Comparison of ENCODE assay signal across 25 mouse cellular contexts in genomic region chr6:125210436-125210835, GRCm38 (mm10). TPM values are rescaled to one million over a fixed set of nuclear protein-coding genes. Genes with fewer than 3 reads are reported as not detected.
A peak's percentile ranks its signal among the peaks of the same experiment; 100 is the strongest.
DNase-seq lines count a peak whose midpoint lies in the region; ATAC-seq and TF ChIP-seq lines count a peak whose summit lies in the region.
"Had no signal": no experiment of that assay in that cellular context is flagged by ENCODE, and none has a peak within 500 bp of the region (broad histone marks: within the 10 kb centered on the region; RNA-seq: fewer than 3 reads in every experiment).

No protein-coding gene starts in this region.

- H3K9ac ChIP-seq in liver, embryonic 14.5 days (replicated peaks): no peak overlapping the region
- no peak overlapping the region for H3K9ac ChIP-seq in stomach, postnatal 0 days (ENCODE audit: low read length)
- H3K9ac ChIP-seq: embryonic facial prominence, embryonic 13.5 days; heart, embryonic 12.5 days; hindbrain, embryonic 12.5 days; lung, embryonic 14.5 days; neural tube, embryonic 15.5 days had no signal

- no peaks in the 10 kb centered on the region for H3K36me3 ChIP-seq in liver, embryonic 14.5 days (replicated peaks; ENCODE audit: control insufficient read depth, insufficient read depth, low read depth)
- no peaks in the 10 kb centered on the region for H3K36me3 ChIP-seq in stomach, postnatal 0 days (ENCODE audit: control insufficient read depth, insufficient read depth, low read length)
- H3K36me3 ChIP-seq: embryonic facial prominence, embryonic 13.5 days; G1E; heart, embryonic 12.5 days; hindbrain, embryonic 12.5 days; neural tube, embryonic 15.5 days had no signal

- H3K27ac ChIP-seq in gastrocnemius, adult 2 months: no peak overlapping the region
- no peak overlapping the region for H3K27ac ChIP-seq in liver, embryonic 14.5 days
- H3K27ac ChIP-seq in stomach, postnatal 0 days (replicated peaks): no peak overlapping the region
- H3K27ac ChIP-seq: embryonic facial prominence, embryonic 13.5 days; hindbrain, embryonic 12.5 days; neural tube, embryonic 15.5 days had no signal

- WGBS in liver, embryonic 14.5 days (ENCODE audit: insufficient replicate concordance): 66% methylated on average over 1 of the region's 1 CpGs
- 80% methylated on average over 1 of the region's 1 CpGs for WGBS in stomach, postnatal 0 days

- H3K27me3 ChIP-seq in liver, embryonic 14.5 days (ENCODE audit: control insufficient read depth, insufficient read depth, low read length): peaks cover 4% of the 10 kb centered on the region
- no peaks in the 10 kb centered on the region for H3K27me3 ChIP-seq in stomach, postnatal 0 days (ENCODE audit: control insufficient read depth, insufficient read depth, low read length)

- intact Hi-C loops in gastrocnemius, adult 2 months (cut with DNase I): no loop called here

- no peak for ATAC-seq in liver, embryonic 14.5 days (ENCODE audit: insufficient read depth)
- no peak for ATAC-seq in stomach, postnatal 0 days (ENCODE audit: low FRiP score, low TSS enrichment)
- ATAC-seq: forebrain, embryonic 16.5 days; intestine, embryonic 16.5 days; midbrain, embryonic 16.5 days had no signal

- DNase-seq in gastrocnemius, adult 2 months: no peak
- DNase-seq in gastrocnemius, postnatal 25 days: no peak
- DNase-seq in liver, embryonic 14.5 days (ENCODE audit: low read depth in 3 of 3, low spot score in 3 of 3): no peak
- DNase-seq in liver (no peak), ES-CJ7 (ENCODE audit: low read depth, low spot score) (peak; percentile 56)
- DNase-seq in stomach, postnatal 0 days (ENCODE audit: low spot score): no peak
- DNase-seq in adrenal gland, postnatal 25 days: no peak
- DNase-seq: adrenal gland, adult 2 months; cerebellum, adult 9-11 months; heart, postnatal 14 days; kidney, postnatal 10 days; left cerebral cortex, postnatal 4 days; lung, embryonic 14.5 days; lung, postnatal 4 days; right cerebral cortex, postnatal 25 days; thymus, adult 18-20 months had no signal

- no peaks in the 10 kb centered on the region for H3K9me3 ChIP-seq in liver, embryonic 14.5 days (ENCODE audit: control insufficient read depth, low read length)
- H3K9me3 ChIP-seq in stomach, postnatal 0 days (ENCODE audit: control insufficient read depth, low read length): no peaks in the 10 kb centered on the region
- H3K9me3 ChIP-seq: embryonic facial prominence, embryonic 13.5 days; G1E; heart, embryonic 12.5 days; hindbrain, embryonic 12.5 days; neural tube, embryonic 15.5 days had no signal

- H3K4me1 ChIP-seq in liver, embryonic 14.5 days (replicated peaks; ENCODE audit: control insufficient read depth in 2 of 2, insufficient read depth in 2 of 2, low read length in 1 of 2): no peaks in the 10 kb centered on the region
- no peaks in the 10 kb centered on the region for H3K4me1 ChIP-seq in stomach, postnatal 0 days (replicated peaks; ENCODE audit: control insufficient read depth, insufficient read depth)
- H3K4me1 ChIP-seq: embryonic facial prominence, embryonic 13.5 days; heart, embryonic 12.5 days; hindbrain, embryonic 12.5 days; neural tube, embryonic 15.5 days had no signal

- H3K4me2 ChIP-seq in liver, embryonic 14.5 days (ENCODE audit: low read depth): no peak overlapping the region
- no peak overlapping the region for H3K4me2 ChIP-seq in stomach, postnatal 0 days (replicated peaks; ENCODE audit: low read depth)
- H3K4me2 ChIP-seq: embryonic facial prominence, embryonic 13.5 days; heart, embryonic 12.5 days; hindbrain, embryonic 12.5 days; lung, embryonic 14.5 days; neural tube, embryonic 15.5 days had no signal

- TF ChIP-seq EP300 in liver, embryonic 14.5 days (IDR thresholded peaks at IDR 0.05; ENCODE audit: low read depth): no peak
- no peak for TF ChIP-seq EP300 in stomach, postnatal 0 days (optimal IDR thresholded peaks at IDR 0.05)

- no peak overlapping the region for H3K4me3 ChIP-seq in gastrocnemius, adult 2 months
- no peak overlapping the region for H3K4me3 ChIP-seq in liver, embryonic 14.5 days (ENCODE audit: insufficient read depth in 1 of 2, low read depth in 2 of 2, low read length in 2 of 2)
- H3K4me3 ChIP-seq in stomach, postnatal 0 days (ENCODE audit: low read depth, low read length): no peak overlapping the region
- H3K4me3 ChIP-seq: embryonic facial prominence, embryonic 13.5 days; heart, embryonic 12.5 days; hindbrain, embryonic 12.5 days; neural tube, embryonic 15.5 days had no signal

- TF ChIP-seq CTCF in gastrocnemius, adult 2 months (IDR thresholded peaks at IDR 0.05): 0 out of 2 replicates have a peak, but pooled peaks have one; percentile 5
- peak; percentile 12; the same call in 1 of the 2 replicates for TF ChIP-seq CTCF in liver, embryonic 14.5 days (IDR thresholded peaks at IDR 0.05; ENCODE audit: low read depth)
- peak; percentile 40 for TF ChIP-seq CTCF in stomach, postnatal 0 days (IDR thresholded peaks at IDR 0.05; ENCODE audit: low read depth)

RNA-seq across cellular contexts. Expression of gene Vamp1, which starts 4.9 kb away (rescaled TPM):
- total RNA-seq in gastrocnemius, adult 2 months (2021): 10 to 100 TPM; 14.3 to 16.0 TPM
- total RNA-seq in gastrocnemius, postnatal 25 days (2021): 10 to 100 TPM; 17.5 to 19.2 TPM
- polyA plus RNA-seq in liver, embryonic 14.5 days (2012; rRNA removed): 2.8 and 3.5 TPM in 2 replicates
- polyA plus RNA-seq in liver, embryonic 14.5 days (2014; fragmentation: Nextera tagmentation; extraction: Ambion mirVana): 0.83 and 0.94 TPM in 2 replicates
- polyA plus RNA-seq in stomach, postnatal 0 days (2015; fragmentation: Nextera tagmentation; extraction: Ambion mirVana): 3.3 and 3.4 TPM in 2 replicates
- total RNA-seq in adrenal gland, postnatal 25 days (2021): 81.4 and 102 TPM in 2 replicates

RNA-seq across cellular contexts. Expression of gene Mrpl51, which starts 18.8 kb away (rescaled TPM):
- 100 to 1,000 TPM; 214 to 262 TPM for total RNA-seq in gastrocnemius, adult 2 months (2021)
- total RNA-seq in gastrocnemius, postnatal 25 days (2021): 100 to 1,000 TPM; 214 to 227 TPM
- polyA plus RNA-seq in liver, embryonic 14.5 days (2012; rRNA removed): 22.2 and 50.9 TPM in 2 replicates
- 178 and 182 TPM in 2 replicates for polyA plus RNA-seq in liver, embryonic 14.5 days (2014; fragmentation: Nextera tagmentation; extraction: Ambion mirVana)
- 196 and 211 TPM in 2 replicates for polyA plus RNA-seq in stomach, postnatal 0 days (2015; fragmentation: Nextera tagmentation; extraction: Ambion mirVana)
- total RNA-seq in adrenal gland, postnatal 25 days (2021): 158 and 198 TPM in 2 replicates

RNA-seq across cellular contexts. Expression of gene Ncapd2, which starts 18.9 kb away (rescaled TPM):
- total RNA-seq in gastrocnemius, adult 2 months (2021): 1 to 10 TPM; 6.5 to 9.8 TPM
- 10 to 100 TPM; 12.1 to 12.7 TPM for total RNA-seq in gastrocnemius, postnatal 25 days (2021)
- 108 and 148 TPM in 2 replicates for polyA plus RNA-seq in liver, embryonic 14.5 days (2012; rRNA removed)
- 66.8 and 80.4 TPM in 2 replicates for polyA plus RNA-seq in liver, embryonic 14.5 days (2014; fragmentation: Nextera tagmentation; extraction: Ambion mirVana)
- 15.3 and 16.6 TPM in 2 replicates for polyA plus RNA-seq in stomach, postnatal 0 days (2015; fragmentation: Nextera tagmentation; extraction: Ambion mirVana)
- total RNA-seq in adrenal gland, postnatal 25 days (2021): 35.6 and 48.3 TPM in 2 replicates

RNA-seq across cellular contexts. Expression of gene Tapbpl, which starts 21.2 kb away (rescaled TPM):
- 1 to 10 TPM; 2.4 to 2.6 TPM for total RNA-seq in gastrocnemius, adult 2 months (2021)
- 1 to 10 TPM; 1.4 to 2.6 TPM for total RNA-seq in gastrocnemius, postnatal 25 days (2021)
- polyA plus RNA-seq in liver, embryonic 14.5 days (2012; rRNA removed): 4.2 and 5.0 TPM in 2 replicates
- 4.1 and 4.2 TPM in 2 replicates for polyA plus RNA-seq in liver, embryonic 14.5 days (2014; fragmentation: Nextera tagmentation; extraction: Ambion mirVana)
- polyA plus RNA-seq in stomach, postnatal 0 days (2015; fragmentation: Nextera tagmentation; extraction: Ambion mirVana): 8.5 and 8.6 TPM in 2 replicates
- 7.6 and 9.8 TPM in 2 replicates for total RNA-seq in adrenal gland, postnatal 25 days (2021)

RNA-seq across cellular contexts. Expression of gene Cd27, which starts 26.4 kb away (rescaled TPM):
- total RNA-seq in gastrocnemius, adult 2 months (2021): under 1 TPM; 0.31 to 0.64 TPM
- total RNA-seq in gastrocnemius, postnatal 25 days (2021): under 1 TPM; 0.43 to 0.51 TPM
- polyA plus RNA-seq in liver, embryonic 14.5 days (2012; rRNA removed): 0.68 and 0.91 TPM in 2 replicates
- 0.43 and 0.47 TPM in 2 replicates for polyA plus RNA-seq in liver, embryonic 14.5 days (2014; fragmentation: Nextera tagmentation; extraction: Ambion mirVana)
- polyA plus RNA-seq in stomach, postnatal 0 days (2015; fragmentation: Nextera tagmentation; extraction: Ambion mirVana): 0.91 and 1.1 TPM in 2 replicates
- total RNA-seq in adrenal gland, postnatal 25 days (2021): 0.79 TPM in 1 of 2 replicates, not detected in the other
- total RNA-seq: layer of hippocampus, adult 8-10 months; left cerebral cortex, postnatal 4 days had no signal
- polyA plus RNA-seq: G1E had no signal
